Mouse (Mus musculus) monocyte, adult 5-6 weeks (primary cell): ENCODE measurements around the gene Il1r2. TPM values are rescaled to one million over a fixed set of nuclear protein-coding genes. Genes with fewer than 3 reads are reported as not detected.

Source experiments
- ATAC-seq: fragments of 153-309, 156-312 bp; replicated peaks from 2 replicates; pipeline ENCODE4 v1.8.0; 2017; ENCODE audit warnings: mild to moderate bottlenecking; ENCODE audit not compliant: low TSS enrichment, insufficient number of reproducible peaks, severe bottlenecking, poor library complexity, low FRiP score
- total RNA-seq: library from RNA; stranded (forward); fragments of 200-1000, 200-491, 200-594 nt; gene quantifications from 3 replicates; pipeline ENCODE4 v1.2.3, GENCODE M21; 2017

The Il1r2 gene
- total RNA-seq, 1 experiment from 2014 or later, result 8.8 TPM

GRCm38 (mm10) chr1:40115271-40115670 is 41.4 kb downstream of the Il1r2 start:
- peak; percentile 60 for ATAC-seq

GRCm38 (mm10) chr1:40116422-40116821 is 42.5 kb downstream of the Il1r2 start:
- peak; percentile 98 for ATAC-seq

- ATAC-seq, result no peak
Measured at GRCm38 (mm10) chr1:40117565-40117964, 43.7 kb downstream of the Il1r2 start.

GRCm38 (mm10) chr1:40124237-40124636 is 50.4 kb downstream of the Il1r2 start:
- ATAC-seq, result no peak

- ATAC-seq, result no peak
Measured at GRCm38 (mm10) chr1:40128481-40128880, 54.6 kb downstream of the Il1r2 start.

- ATAC-seq, result no peak
Measured at GRCm38 (mm10) chr1:40129321-40129720, 55.4 kb downstream of the Il1r2 start.

- no peak for ATAC-seq
Measured at GRCm38 (mm10) chr1:40131631-40132030, 57.8 kb downstream of the Il1r2 start.

GRCm38 (mm10) chr1:40132721-40133120 is 58.8 kb downstream of the Il1r2 start:
- ATAC-seq, result no peak

GRCm38 (mm10) chr1:40133567-40133966 is 59.7 kb downstream of the Il1r2 start:
- ATAC-seq, result no peak

GRCm38 (mm10) chr1:40139798-40140532 is 66.1 kb downstream of the Il1r2 start:
- no peak for ATAC-seq

GRCm38 (mm10) chr1:40156096-40156495 is 82.2 kb downstream of the Il1r2 start:
- no peak for ATAC-seq

- no peak for ATAC-seq
Measured at GRCm38 (mm10) chr1:40163329-40163917, 89.5 kb downstream of the Il1r2 start.

GRCm38 (mm10) chr1:40164331-40164730 is 90.5 kb downstream of the Il1r2 start:
- ATAC-seq, result no peak

- no peak for ATAC-seq
Measured at GRCm38 (mm10) chr1:40167585-40167984, 93.7 kb downstream of the Il1r2 start.

GRCm38 (mm10) chr1:40171878-40172277 is 98.0 kb downstream of the Il1r2 start:
- ATAC-seq, result no peak

- no peak for ATAC-seq
Measured at GRCm38 (mm10) chr1:40174146-40174545, 100.3 kb downstream of the Il1r2 start.

Other genes with a start within 250 kb of the Il1r2 start
- 327 to 401 TPM (median 363 TPM) in 3 replicates for gene Map4k4, start 173.2 kb upstream of the Il1r2 start, total RNA-seq
- 0.19 TPM in 1 of 3 replicates, not detected in the others for gene Il1r1, start 151.0 kb downstream of the Il1r2 start, total RNA-seq